Mouse (Mus musculus) frontal cortex, postnatal 10 days (tissue): ENCODE data around the gene Gm18596.
"Not testable (repeated sequence)": the region's sequence is repeated elsewhere in the genome, so short reads cannot be mapped to it uniquely, and the experiment has no call there.

Source experiments
- DNase-seq, 2 experiments: peaks; one replicate each; pipeline ENCODE4 v3.0.0; 2022; ENCODE audit warnings: low spot score in 2 of 2, mixed read lengths in 1 of 2

Gene Gm18596

DNA sequence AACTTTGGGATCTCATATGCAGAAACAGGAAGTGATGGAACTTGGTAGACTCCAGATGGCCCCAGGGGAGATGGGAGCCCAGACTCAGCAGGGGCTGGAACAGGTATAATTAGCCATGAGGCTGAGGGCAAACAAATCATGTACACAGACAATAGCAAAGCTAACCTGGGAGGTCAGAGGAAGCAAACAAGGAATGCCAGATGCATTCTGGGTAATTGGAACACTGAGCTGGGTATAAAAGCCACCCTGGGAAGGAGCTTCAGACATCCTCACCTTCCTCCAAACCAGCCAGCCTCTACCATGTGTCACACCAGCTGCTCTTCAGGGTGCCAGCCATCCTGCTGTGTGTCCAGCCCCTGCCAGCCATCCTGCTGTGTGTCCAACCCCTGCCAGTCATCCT lies 31.3 kb downstream of the Gm18596 start, which contains the start of gene Gm10024:
TSS of gene Gm10024 (plus strand) at position 301 of the 400 bp plus-strand sequence.
- not testable (repeated sequence) for DNase-seq

DNA sequence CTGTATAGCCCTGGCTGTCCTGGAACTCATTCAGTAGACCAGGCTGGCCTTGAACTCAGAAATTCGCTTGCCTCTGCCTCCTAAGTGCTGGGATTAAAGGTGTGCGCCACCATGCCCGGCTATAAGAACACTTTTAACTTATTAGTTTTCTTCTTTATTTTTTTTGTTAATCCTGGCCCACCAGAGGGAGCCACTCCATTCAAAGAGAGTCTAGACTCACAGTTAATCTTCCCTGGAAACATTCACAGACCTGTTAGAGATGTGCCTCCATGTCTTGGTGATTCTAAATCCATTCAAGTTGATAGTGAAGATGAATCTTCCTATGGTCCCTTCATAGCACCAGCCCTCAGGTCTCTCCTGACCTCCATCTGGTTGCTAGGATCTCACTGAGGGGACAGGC lies 32.6 kb downstream of the Gm18596 start:
- DNase-seq = no peak

DNA sequence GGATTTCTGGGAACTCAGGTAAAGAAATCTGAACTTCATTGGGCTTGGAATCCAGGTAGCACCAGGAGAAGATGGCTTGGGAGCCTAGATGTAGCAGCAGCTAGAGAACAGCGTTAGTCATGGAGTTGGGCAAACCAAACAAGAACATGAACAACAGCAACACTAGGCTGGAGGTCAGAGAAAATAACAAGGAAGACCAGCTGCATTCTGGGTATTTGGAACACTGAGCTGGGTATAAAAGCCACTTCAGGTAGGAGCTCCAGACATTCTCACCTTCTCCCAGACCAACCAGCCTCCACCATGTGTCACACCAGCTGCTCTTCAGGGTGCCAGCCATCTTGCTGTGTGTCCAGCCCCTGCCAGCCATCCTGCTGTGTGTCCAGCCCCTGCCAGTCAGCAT lies 36.1 kb downstream of the Gm18596 start, which contains the start of gene Gm10272:
TSS of gene Gm10272 (plus strand) at position 301 of the 400 bp plus-strand sequence.
- no peak for DNase-seq

DNA sequence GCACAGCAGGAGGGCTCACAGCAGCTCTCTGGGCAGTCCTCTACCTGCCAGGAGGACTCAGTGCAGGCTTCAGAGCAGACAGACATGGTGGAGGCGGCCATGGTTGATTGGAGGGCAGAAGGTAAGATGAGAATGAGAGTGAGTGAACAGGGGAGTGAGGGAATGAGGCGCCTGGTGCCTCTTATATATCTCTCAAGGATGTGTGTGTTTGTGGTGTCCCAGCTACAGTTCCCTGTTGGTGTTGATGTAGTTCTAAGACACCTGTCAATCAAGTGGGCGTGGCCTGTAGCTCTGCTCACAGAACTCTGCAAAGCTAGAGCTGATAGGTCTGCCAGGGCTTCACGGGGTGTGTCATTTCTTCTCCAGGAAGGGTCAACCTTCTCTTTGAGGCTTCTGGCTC lies 45.3 kb downstream of the Gm18596 start, which contains the start of gene Gm9508:
TSS of gene Gm9508 (minus strand) at position 101 of the 400 bp plus-strand sequence.
- no peak for DNase-seq
